Mouse (Mus musculus): ENCODE data around the gene Necap2. TPM values are rescaled to one million over a fixed set of nuclear protein-coding genes. Genes with fewer than 3 reads are reported as not detected.

Necap2 gene
- polyA plus RNA-seq (2014; fragmentation: Illumina TruSeq; extraction: RNeasy Lipid Tissue Mini Kit (QIAGEN cat#74804)) = 5.8 TPM

GRCm38 (mm10) chr4:141077681-141078509 lies at the start of gene Necap2:
Necap2 (minus strand) TSS chr4:141078357.

GRCm38 (mm10) chr4:141088033-141088432 lies 9.9 kb upstream of the Necap2 start, which contains the start of gene Spata21:
Spata21 (plus strand) TSS chr4:141088333.

GRCm38 (mm10) chr4:141060426-141061301 lies 17.5 kb downstream of the Necap2 start, which contains the start of gene Crocc:
Crocc (minus strand) TSS chr4:141060550.

Other genes with a start within 250 kb of the Necap2 start
- not detected for gene Padi1, start 232.6 kb downstream of the Necap2 start, polyA plus RNA-seq (2014; fragmentation: Illumina TruSeq; extraction: RNeasy Lipid Tissue Mini Kit (QIAGEN cat#74804))
- 0.20 TPM for gene Padi2, start 172.0 kb downstream of the Necap2 start, polyA plus RNA-seq (2014; fragmentation: Illumina TruSeq; extraction: RNeasy Lipid Tissue Mini Kit (QIAGEN cat#74804))
- gene Sdhb, start 117.2 kb downstream of the Necap2 start, polyA plus RNA-seq (2014; fragmentation: Illumina TruSeq; extraction: RNeasy Lipid Tissue Mini Kit (QIAGEN cat#74804)) = 31.6 TPM
- 3.6 TPM for gene Atp13a2, start 91.5 kb downstream of the Necap2 start, polyA plus RNA-seq (2014; fragmentation: Illumina TruSeq; extraction: RNeasy Lipid Tissue Mini Kit (QIAGEN cat#74804))
- not detected for gene Mfap2, start 67.9 kb downstream of the Necap2 start, polyA plus RNA-seq (2014; fragmentation: Illumina TruSeq; extraction: RNeasy Lipid Tissue Mini Kit (QIAGEN cat#74804))
- gene Crocc, start 17.8 kb downstream of the Necap2 start, polyA plus RNA-seq (2014; fragmentation: Illumina TruSeq; extraction: RNeasy Lipid Tissue Mini Kit (QIAGEN cat#74804)) = 0.88 TPM
- not detected for gene Spata21, start 10.0 kb upstream of the Necap2 start, polyA plus RNA-seq (2014; fragmentation: Illumina TruSeq; extraction: RNeasy Lipid Tissue Mini Kit (QIAGEN cat#74804))
- 27.7 TPM for gene Szrd1, start 61.4 kb upstream of the Necap2 start, polyA plus RNA-seq (2014; fragmentation: Illumina TruSeq; extraction: RNeasy Lipid Tissue Mini Kit (QIAGEN cat#74804))
- gene Fbxo42, start 69.6 kb upstream of the Necap2 start, polyA plus RNA-seq (2014; fragmentation: Illumina TruSeq; extraction: RNeasy Lipid Tissue Mini Kit (QIAGEN cat#74804)) = 6.7 TPM
- gene Rsg1, start 135.6 kb upstream of the Necap2 start, polyA plus RNA-seq (2014; fragmentation: Illumina TruSeq; extraction: RNeasy Lipid Tissue Mini Kit (QIAGEN cat#74804)) = not detected
- 0.11 TPM for gene Arhgef19, start 161.1 kb upstream of the Necap2 start, polyA plus RNA-seq (2014; fragmentation: Illumina TruSeq; extraction: RNeasy Lipid Tissue Mini Kit (QIAGEN cat#74804))
- gene Epha2, start 222.9 kb upstream of the Necap2 start, polyA plus RNA-seq (2014; fragmentation: Illumina TruSeq; extraction: RNeasy Lipid Tissue Mini Kit (QIAGEN cat#74804)) = not detected